Mouse (Mus musculus) heart, adult 2 months (tissue): Measurements from ENCODE around the gene Prrc2a. TPM values are rescaled to one million over a fixed set of nuclear protein-coding genes. Genes with fewer than 3 reads are reported as not detected.

Experiments used
- DNase-seq, 2 experiments: peaks; one replicate each; pipeline ENCODE4 v3.0.0; 2021
- H3K27ac ChIP-seq: fragments of 200-600 bp; 2 replicates; pipeline ENCODE4 v1.8.1; 2022
- H3K27me3 ChIP-seq: fragments of 200-500 bp; 2 replicates; pipeline ENCODE4 v1.6.1; 2012; ENCODE audit warnings: mild to moderate bottlenecking, low read length, inconsistent platforms, mixed read lengths; ENCODE audit not compliant: control insufficient read depth, insufficient read depth
- H3K36me3 ChIP-seq: fragments of 200-500 bp; 2 replicates; pipeline ENCODE4 v1.6.1; 2012; ENCODE audit warnings: low read length, inconsistent platforms; ENCODE audit not compliant: control insufficient read depth, insufficient read depth
- H3K4me1 ChIP-seq: fragments of 200-500 bp; 2 replicates; pipeline ENCODE4 v1.6.1; 2011; ENCODE audit warnings: low read length; ENCODE audit not compliant: control insufficient read depth, insufficient read depth
- H3K4me3 ChIP-seq: fragments of 200-600 bp; 2 replicates; pipeline ENCODE4 v1.8.1; 2022
- H3K79me2 ChIP-seq: fragments of 200-500 bp; replicated peaks from 2 replicates; pipeline ENCODE4 v1.6.1; 2012; ENCODE audit warnings: mild to moderate bottlenecking, inconsistent platforms, low read length, moderate library complexity, mixed read lengths; ENCODE audit not compliant: control insufficient read depth, insufficient read depth
- H3K9ac ChIP-seq: fragments of 200-500 bp; 2 replicates; pipeline ENCODE4 v1.6.1; 2012; ENCODE audit warnings: low read depth, mild to moderate bottlenecking, control low read depth, inconsistent platforms, low read length, mixed read lengths
- CTCF ChIP-seq: fragments of 200-600 bp; IDR thresholded peaks from 2 replicates; pipeline ENCODE4 v1.8.1; 2022; ENCODE audit warnings: antibody characterized with exemption, mild to moderate bottlenecking, moderate library complexity
- EP300 ChIP-seq: fragments of 200-500 bp; IDR thresholded peaks from 2 replicates; pipeline ENCODE4 v1.6.1; 2011; ENCODE audit warnings: low read depth, low read length, control low read depth; ENCODE audit not compliant: insufficient read depth
- POLR2A ChIP-seq: fragments of 200-500 bp; IDR thresholded peaks from 2 replicates; pipeline ENCODE4 v1.6.1; 2011; ENCODE audit warnings: mild to moderate bottlenecking, low read depth, low read length, control low read depth; ENCODE audit not compliant: insufficient read depth
- WGBS: fragments of 180-500 bp; shearing (Covaris S2); methylation state at CpG from one replicate; pipeline ENCODE4 v1.1.7; 2018; 5-methylcytosine and 5-hydroxymethylcytosine counted together
- intact Hi-C: fragments of 180-260 bp; cut with DNase I; formaldehyde crosslinking; loops from one replicate; pipeline ENCODE4 v1.15.1; 2025
- polyA plus RNA-seq: library from polyadenylated mRNA; depleted of rRNA; stranded (reverse); fragments of >200 nt; gene quantifications from 2 replicates; pipeline ENCODE4 v1.2.3, GENCODE M21; 2012
- total RNA-seq, 2 experiments: library from RNA; stranded (reverse); gene quantifications; 2 replicates each; pipeline ENCODE4 v1.2.3; 2021

Prrc2a gene
- total and polyA plus RNA-seq, 3 experiments = 132 to 197 (median 139) TPM

- intact Hi-C loops = no loop called here
- Histone ChIP-seq H3K4me1 (peaks cover 2% of the 10 kb centered on the region), H3K79me2 (no peaks in the 10 kb centered on the region), H3K9ac (no peak within 1 kb of the TSS; the same call in 1 of the 2 replicates), H3K36me3 (no peaks in the 10 kb centered on the region), H3K4me3 (peak within 1 kb of the TSS; percentile 60), H3K27me3 (no peaks in the 10 kb centered on the region; the same call in 1 of the 2 replicates), H3K27ac (no peak within 1 kb of the TSS; the same call in 1 of the 2 replicates)
- no peak for TF ChIP-seq EP300
- TF ChIP-seq POLR2A = no peak
- TF ChIP-seq CTCF = no peak
- WGBS = 58% methylated on average over 27 of the region's 28 CpGs
- peak in 1 of 2 experiments; percentile 65 for DNase-seq
Observed at GRCm38 (mm10) chr17:35193881-35194843, 29.5 kb upstream of the Prrc2a start, which contains the start of gene Ltb. Ltb (plus strand) TSS chr17:35194439.

- peaks cover 2% of the 10 kb centered on the region for H3K4me1 ChIP-seq
- 80% methylated on average over 5 of the region's 5 CpGs for WGBS
- no peak overlapping the region for H3K27ac ChIP-seq
- no peak overlapping the region for H3K4me3 ChIP-seq
- TF ChIP-seq CTCF = no peak
- TF ChIP-seq POLR2A = no peak
- no peak for TF ChIP-seq EP300
- intact Hi-C loops = no loop called here
- DNase-seq = no peak
- H3K36me3 ChIP-seq = no peaks in the 10 kb centered on the region
- H3K9ac ChIP-seq = no peak overlapping the region
- H3K27me3 ChIP-seq = no peaks in the 10 kb centered on the region; the same call in 1 of the 2 replicates
- no peaks in the 10 kb centered on the region for H3K79me2 ChIP-seq
Observed at GRCm38 (mm10) chr17:35192924-35193323, 28.2 kb upstream of the Prrc2a start.

GRCm38 (mm10) chr17:35191723-35192122 lies 27.0 kb upstream of the Prrc2a start:
- TF ChIP-seq CTCF = 0 out of 2 replicates have a peak, but pooled peaks have one; percentile 11
- TF ChIP-seq EP300 = no peak
- Histone ChIP-seq H3K27me3 (no peaks in the 10 kb centered on the region; the same call in 1 of the 2 replicates), H3K9ac (no peak overlapping the region), H3K4me3 (no peak overlapping the region), H3K4me1 (peaks cover 2% of the 10 kb centered on the region), H3K36me3 (no peaks in the 10 kb centered on the region), H3K27ac (no peak overlapping the region), H3K79me2 (no peaks in the 10 kb centered on the region)
- 69% methylated on average over 2 of the region's 2 CpGs for WGBS
- intact Hi-C loops = no loop called here
- no peak for DNase-seq

GRCm38 (mm10) chr17:35190096-35190495 lies 25.4 kb upstream of the Prrc2a start:
- intact Hi-C loops = no loop called here
- peak in 1 of 2 experiments; percentile 34 for DNase-seq

DNA sequence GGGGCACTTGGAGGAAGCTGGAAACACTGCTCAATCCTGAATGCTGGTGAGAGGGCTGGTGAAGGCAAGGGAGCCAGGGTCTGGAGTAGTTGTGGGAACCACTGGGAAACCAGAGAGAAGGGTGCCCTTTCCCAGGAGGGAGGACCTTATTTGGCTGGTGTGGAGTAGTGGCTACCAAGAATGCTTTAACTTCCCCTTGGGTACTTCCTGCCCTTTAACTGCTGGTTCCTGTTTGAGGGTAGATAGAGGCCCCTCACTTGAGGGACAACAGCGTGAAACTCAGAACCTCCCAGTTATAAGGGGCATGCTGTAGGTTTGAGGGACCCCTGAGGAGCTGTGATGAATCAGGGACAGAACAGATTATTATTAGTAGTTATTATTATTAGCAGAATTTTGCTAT lies 24.5 kb upstream of the Prrc2a start:
- peak in 1 of 2 experiments; percentile 31 for DNase-seq
- intact Hi-C loops = no loop called here
- TF ChIP-seq POLR2A (no peak), CTCF (no peak), EP300 (no peak)
- Histone ChIP-seq H3K4me3 (no peak overlapping the region), H3K4me1 (no peaks in the 10 kb centered on the region; the same call in 1 of the 2 replicates), H3K27ac (no peak overlapping the region; the same call in 1 of the 2 replicates), H3K79me2 (no peaks in the 10 kb centered on the region), H3K9ac (no peak overlapping the region), H3K27me3 (no peaks in the 10 kb centered on the region), H3K36me3 (no peaks in the 10 kb centered on the region)
- 27% methylated on average over 1 of the region's 1 CpGs for WGBS

More at GRCm38 (mm10) chr17:35190096-35190495, 25.4 kb upstream of the Prrc2a start:
- H3K79me2 ChIP-seq = no peaks in the 10 kb centered on the region
- no peaks in the 10 kb centered on the region for H3K36me3 ChIP-seq
- no peaks in the 10 kb centered on the region for H3K27me3 ChIP-seq
- no peak overlapping the region for H3K9ac ChIP-seq
- 61% methylated on average over 4 of the region's 4 CpGs for WGBS
- no peak for TF ChIP-seq EP300
- TF ChIP-seq CTCF = no peak
- TF ChIP-seq POLR2A = no peak
- no peak overlapping the region for H3K4me3 ChIP-seq
- no peaks in the 10 kb centered on the region; the same call in 1 of the 2 replicates for H3K4me1 ChIP-seq
- no peak overlapping the region; the same call in 1 of the 2 replicates for H3K27ac ChIP-seq
